Mouse (Mus musculus): ENCODE measurements around the gene Mlst8. TPM values are rescaled to one million over a fixed set of nuclear protein-coding genes. Genes with fewer than 3 reads are reported as not detected.
"Not testable (repeated sequence)": the region's sequence is repeated elsewhere in the genome, so short reads cannot be mapped to it uniquely, and the experiment has no call there.

The Mlst8 gene
- polyA plus RNA-seq, 1 experiment from 2014 or later = 35.0 TPM

- no peak overlapping the region for H3K27ac ChIP-seq
- 88% methylated on average over 8 of the region's 8 CpGs for WGBS
- H3K9ac ChIP-seq = no peak overlapping the region
Observed at GRCm38 (mm10) chr17:24440377-24440776, 38.5 kb downstream of the Mlst8 start.

GRCm38 (mm10) chr17:24437016-24437415 lies 41.9 kb downstream of the Mlst8 start:
- ATAC-seq (ENCODE audit: insufficient number of reproducible peaks, insufficient read depth, low FRiP score, low TSS enrichment) = no peak
- H3K36me3 ChIP-seq = peaks cover 49% of the 10 kb centered on the region
- H3K4me3 ChIP-seq = no peak overlapping the region
- no peak overlapping the region for H3K9ac ChIP-seq
- 77% methylated on average over 5 of the region's 5 CpGs for WGBS
- no peaks in the 10 kb centered on the region for H3K4me1 ChIP-seq
- H3K4me2 ChIP-seq (replicated peaks) = no peak overlapping the region
- H3K9me3 ChIP-seq = no peaks in the 10 kb centered on the region
- no peak overlapping the region for H3K27ac ChIP-seq
- H3K27me3 ChIP-seq = no peaks in the 10 kb centered on the region

More at GRCm38 (mm10) chr17:24440377-24440776, 38.5 kb downstream of the Mlst8 start:
- Histone ChIP-seq H3K27me3 (no peaks in the 10 kb centered on the region), H3K9me3 (no peaks in the 10 kb centered on the region), H3K4me2 (replicated peaks) (no peak overlapping the region), H3K4me3 (no peak overlapping the region), H3K36me3 (peaks cover 78% of the 10 kb centered on the region), H3K4me1 (no peaks in the 10 kb centered on the region)
- ATAC-seq (ENCODE audit: insufficient number of reproducible peaks, insufficient read depth, low FRiP score, low TSS enrichment) = no peak

- ATAC-seq (ENCODE audit: insufficient number of reproducible peaks, insufficient read depth, low FRiP score, low TSS enrichment) = no peak
- Histone ChIP-seq H3K4me3 (no peak overlapping the region), H3K4me1 (peaks cover 6% of the 10 kb centered on the region), H3K9ac (no peak overlapping the region), H3K9me3 (no peaks in the 10 kb centered on the region), H3K4me2 (replicated peaks) (no peak overlapping the region), H3K27me3 (no peaks in the 10 kb centered on the region), H3K27ac (no peak overlapping the region), H3K36me3 (peaks cover 12% of the 10 kb centered on the region)
- WGBS = 88% methylated on average over 14 of the region's 14 CpGs
Observed at GRCm38 (mm10) chr17:24429201-24429983, 49.5 kb downstream of the Mlst8 start.

GRCm38 (mm10) chr17:24427170-24427557 lies 51.7 kb downstream of the Mlst8 start:
- 6% methylated on average over 8 of the region's 8 CpGs for WGBS
- peaks cover 28% of the 10 kb centered on the region for H3K36me3 ChIP-seq
- H3K27me3 ChIP-seq = no peaks in the 10 kb centered on the region
- H3K4me1 ChIP-seq = peaks cover 6% of the 10 kb centered on the region
- peak overlapping the region; percentile 97 for H3K27ac ChIP-seq
- H3K9ac ChIP-seq = peak overlapping the region; percentile 89
- H3K9me3 ChIP-seq = no peaks in the 10 kb centered on the region
- H3K4me2 ChIP-seq (replicated peaks) = peak overlapping the region; percentile 52
- no peak for ATAC-seq (ENCODE audit: insufficient number of reproducible peaks, insufficient read depth, low FRiP score, low TSS enrichment)
- H3K4me3 ChIP-seq = peak overlapping the region; percentile 70

DNA sequence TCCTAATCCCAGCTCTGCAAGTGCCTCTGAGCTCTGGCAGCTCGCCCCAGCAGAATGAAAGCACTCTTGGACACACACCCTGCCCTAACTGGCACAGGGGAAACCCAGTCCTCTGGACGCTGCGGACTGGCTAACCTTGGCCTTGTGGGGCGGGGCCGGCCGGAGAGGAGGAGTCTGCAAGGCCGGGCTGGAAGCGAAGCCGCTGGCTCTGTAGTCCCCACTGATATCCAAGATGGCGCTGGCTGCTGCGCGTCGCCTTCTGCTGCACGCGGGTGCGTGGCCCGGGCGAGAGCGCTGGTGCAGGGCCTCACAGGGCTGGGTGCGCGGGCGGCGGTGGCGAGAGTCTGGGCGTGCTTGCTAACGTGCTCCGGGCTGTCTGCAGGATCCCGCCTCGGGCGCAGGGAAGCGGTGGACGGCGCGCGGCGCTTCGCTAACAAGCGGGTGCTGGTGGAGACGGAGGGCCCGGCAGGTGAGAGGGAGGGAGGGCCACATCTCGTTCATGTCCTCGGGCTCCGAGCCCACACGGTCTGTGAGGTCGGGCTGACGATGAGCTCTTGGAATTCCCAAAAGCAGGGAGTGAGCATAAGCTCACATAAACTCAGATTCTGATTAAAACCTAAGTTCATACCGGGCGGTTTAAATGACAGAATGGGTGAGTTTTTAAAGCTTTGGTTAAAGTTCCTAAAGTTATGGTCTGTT lies 52.3 kb downstream of the Mlst8 start, which contains the start of gene Eci1:
TSS of gene Eci1 (plus strand) at position 171 of the 699 bp plus-strand sequence.
- H3K4me2 ChIP-seq (replicated peaks) = peak within 1 kb of the TSS; percentile 52
- under 1% methylated on average over 48 of the region's 48 CpGs for WGBS
- peaks cover 6% of the 10 kb centered on the region for H3K4me1 ChIP-seq
- peaks cover 34% of the 10 kb centered on the region for H3K36me3 ChIP-seq
- H3K27ac ChIP-seq = peak within 1 kb of the TSS; percentile 97
- peak within 1 kb of the TSS; percentile 70 for H3K4me3 ChIP-seq
- no peaks in the 10 kb centered on the region for H3K27me3 ChIP-seq
- peak within 1 kb of the TSS; percentile 89 for H3K9ac ChIP-seq
- peak; percentile 95 for ATAC-seq (ENCODE audit: insufficient number of reproducible peaks, insufficient read depth, low FRiP score, low TSS enrichment)
- no peaks in the 10 kb centered on the region for H3K9me3 ChIP-seq

- H3K36me3 ChIP-seq = peaks cover 41% of the 10 kb centered on the region
- H3K9me3 ChIP-seq = no peaks in the 10 kb centered on the region
- no peak overlapping the region for H3K9ac ChIP-seq
- no peak overlapping the region for H3K4me2 ChIP-seq (replicated peaks)
- 0 out of 2 replicates have a peak overlapping the region, but pooled peaks have one; percentile 23 for H3K27ac ChIP-seq
- no peaks in the 10 kb centered on the region for H3K27me3 ChIP-seq
- peaks cover 6% of the 10 kb centered on the region for H3K4me1 ChIP-seq
- no peak overlapping the region for H3K4me3 ChIP-seq
- WGBS = 88% methylated on average over 7 of the region's 7 CpGs
- no peak for ATAC-seq (ENCODE audit: insufficient number of reproducible peaks, insufficient read depth, low FRiP score, low TSS enrichment)
Observed at GRCm38 (mm10) chr17:24425905-24426304, 53.0 kb downstream of the Mlst8 start.

DNA sequence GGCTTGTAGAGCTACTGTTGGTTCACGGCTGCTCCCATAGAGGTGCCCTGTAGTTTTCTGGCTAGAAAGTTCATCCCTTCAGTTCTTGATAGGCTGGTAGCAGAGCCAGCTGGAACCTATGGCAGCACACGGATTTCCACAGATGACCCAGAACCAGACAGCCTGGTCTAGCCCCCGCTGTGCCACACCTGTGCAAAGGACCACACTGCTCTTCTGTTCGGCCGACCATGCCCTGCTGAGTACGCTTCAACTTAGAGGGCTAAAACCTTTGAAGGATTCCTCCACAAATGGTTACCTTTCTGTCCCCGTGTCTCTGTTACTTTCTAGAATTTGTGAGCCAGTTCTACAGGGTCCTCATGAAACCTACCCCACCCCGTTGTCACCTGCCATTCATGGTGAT lies 53.6 kb downstream of the Mlst8 start:
- H3K4me2 ChIP-seq (replicated peaks); ATAC-seq (ENCODE audit: insufficient number of reproducible peaks, insufficient read depth, low FRiP score, low TSS enrichment); H3K27ac ChIP-seq; H3K4me1 ChIP-seq; H3K4me3 ChIP-seq; H3K9ac ChIP-seq; H3K27me3 ChIP-seq; H3K9me3 ChIP-seq: not testable (repeated sequence)
- peaks cover 47% of the 10 kb centered on the region for H3K36me3 ChIP-seq
- 91% methylated on average over 6 of the region's 8 CpGs for WGBS

- 92% methylated on average over 5 of the region's 5 CpGs for WGBS
- H3K9ac ChIP-seq = no peak overlapping the region
Observed at GRCm38 (mm10) chr17:24424489-24424888, 54.4 kb downstream of the Mlst8 start.

More at GRCm38 (mm10) chr17:24424489-24424888, 54.4 kb downstream of the Mlst8 start:
- no peak overlapping the region for H3K27ac ChIP-seq
- no peak overlapping the region for H3K4me3 ChIP-seq
- H3K9me3 ChIP-seq = no peaks in the 10 kb centered on the region
- no peaks in the 10 kb centered on the region for H3K27me3 ChIP-seq
- no peak overlapping the region for H3K4me2 ChIP-seq (replicated peaks)
- H3K36me3 ChIP-seq = peaks cover 55% of the 10 kb centered on the region
- H3K4me1 ChIP-seq = peaks cover 6% of the 10 kb centered on the region
- no peak for ATAC-seq (ENCODE audit: insufficient number of reproducible peaks, insufficient read depth, low FRiP score, low TSS enrichment)

Other genes starting within 250 kb of the Mlst8 start
- 78.2 and 85.3 TPM in 2 replicates for gene Ccnf, start 227.6 kb downstream of the Mlst8 start, polyA plus RNA-seq (2016; fragmentation: Nextera tagmentation; extraction: Ambion mirVana)
- 0.23 TPM in 1 of 2 replicates, not detected in the other for gene Abca17, start 128.0 kb downstream of the Mlst8 start, polyA plus RNA-seq (2016; fragmentation: Nextera tagmentation; extraction: Ambion mirVana)
- gene Abca3, start 127.1 kb downstream of the Mlst8 start, polyA plus RNA-seq (2016; fragmentation: Nextera tagmentation; extraction: Ambion mirVana) = 7.8 and 9.6 TPM in 2 replicates
- 336 and 351 TPM in 2 replicates for gene Rnps1, start 64.5 kb downstream of the Mlst8 start, polyA plus RNA-seq (2016; fragmentation: Nextera tagmentation; extraction: Ambion mirVana)
- gene Eci1, start 52.4 kb downstream of the Mlst8 start, polyA plus RNA-seq (2016; fragmentation: Nextera tagmentation; extraction: Ambion mirVana) = 77.3 and 82.3 TPM in 2 replicates
- 3.2 and 3.6 TPM in 2 replicates for gene Dnase1l2, start 36.0 kb downstream of the Mlst8 start, polyA plus RNA-seq (2016; fragmentation: Nextera tagmentation; extraction: Ambion mirVana)
- gene E4f1, start 8.8 kb downstream of the Mlst8 start, polyA plus RNA-seq (2016; fragmentation: Nextera tagmentation; extraction: Ambion mirVana) = 38.4 and 43.2 TPM in 2 replicates
- 52.3 and 54.9 TPM in 2 replicates for gene Pgp, start 8.7 kb downstream of the Mlst8 start, polyA plus RNA-seq (2016; fragmentation: Nextera tagmentation; extraction: Ambion mirVana)
- gene Bricd5, start 5.2 kb downstream of the Mlst8 start, polyA plus RNA-seq (2016; fragmentation: Nextera tagmentation; extraction: Ambion mirVana) = 1.7 TPM in 1 of 2 replicates, not detected in the other
- gene Caskin1, start 9.5 kb upstream of the Mlst8 start, polyA plus RNA-seq (2016; fragmentation: Nextera tagmentation; extraction: Ambion mirVana) = 7.3 and 7.5 TPM in 2 replicates
- gene Traf7, start 48.9 kb upstream of the Mlst8 start, polyA plus RNA-seq (2016; fragmentation: Nextera tagmentation; extraction: Ambion mirVana) = 98.5 and 103 TPM in 2 replicates
- gene Rab26, start 55.1 kb upstream of the Mlst8 start, polyA plus RNA-seq (2016; fragmentation: Nextera tagmentation; extraction: Ambion mirVana) = 3.6 and 3.7 TPM in 2 replicates
- gene Pkd1, start 70.8 kb upstream of the Mlst8 start, polyA plus RNA-seq (2016; fragmentation: Nextera tagmentation; extraction: Ambion mirVana) = 26.8 and 29.8 TPM in 2 replicates
- 72.8 and 82.0 TPM in 2 replicates for gene Tsc2, start 153.6 kb upstream of the Mlst8 start, polyA plus RNA-seq (2016; fragmentation: Nextera tagmentation; extraction: Ambion mirVana)
- gene Nthl1, start 153.6 kb upstream of the Mlst8 start, polyA plus RNA-seq (2016; fragmentation: Nextera tagmentation; extraction: Ambion mirVana) = 26.2 and 26.9 TPM in 2 replicates
- gene Slc9a3r2, start 171.2 kb upstream of the Mlst8 start, polyA plus RNA-seq (2016; fragmentation: Nextera tagmentation; extraction: Ambion mirVana) = 59.6 and 60.6 TPM in 2 replicates
- 0.35 and 0.76 TPM in 2 replicates for gene Npw, start 179.4 kb upstream of the Mlst8 start, polyA plus RNA-seq (2016; fragmentation: Nextera tagmentation; extraction: Ambion mirVana)
- gene Zfp598, start 190.6 kb upstream of the Mlst8 start, polyA plus RNA-seq (2016; fragmentation: Nextera tagmentation; extraction: Ambion mirVana) = 23.5 and 25.4 TPM in 2 replicates
- 8.4 and 10.5 TPM in 2 replicates for gene Syngr3, start 210.9 kb upstream of the Mlst8 start, polyA plus RNA-seq (2016; fragmentation: Nextera tagmentation; extraction: Ambion mirVana)
- gene Gfer, start 217.1 kb upstream of the Mlst8 start, polyA plus RNA-seq (2016; fragmentation: Nextera tagmentation; extraction: Ambion mirVana) = 47.9 and 48.0 TPM in 2 replicates
- 3.0 and 5.5 TPM in 2 replicates for gene Noxo1, start 217.2 kb upstream of the Mlst8 start, polyA plus RNA-seq (2016; fragmentation: Nextera tagmentation; extraction: Ambion mirVana)
- 93.9 and 94.2 TPM in 2 replicates for gene Tbl3, start 228.6 kb upstream of the Mlst8 start, polyA plus RNA-seq (2016; fragmentation: Nextera tagmentation; extraction: Ambion mirVana)
- gene Rnf151, start 239.0 kb upstream of the Mlst8 start, polyA plus RNA-seq (2016; fragmentation: Nextera tagmentation; extraction: Ambion mirVana) = 0.22 TPM in 1 of 2 replicates, not detected in the other
- 1,116 and 1,117 TPM in 2 replicates for gene Rps2, start 239.0 kb upstream of the Mlst8 start, polyA plus RNA-seq (2016; fragmentation: Nextera tagmentation; extraction: Ambion mirVana)
- gene Ndufb10, start 245.4 kb upstream of the Mlst8 start, polyA plus RNA-seq (2016; fragmentation: Nextera tagmentation; extraction: Ambion mirVana) = 209 and 223 TPM in 2 replicates
- gene Rpl3l, start 248.7 kb upstream of the Mlst8 start, polyA plus RNA-seq (2016; fragmentation: Nextera tagmentation; extraction: Ambion mirVana) = not detected in 2 replicates

All from embryonic facial prominence, embryonic 12.5 days (tissue).